Mouse (Mus musculus): ENCODE data around the gene Ugt1a2. TPM values are rescaled to one million over a fixed set of nuclear protein-coding genes. Genes with fewer than 3 reads are reported as not detected.

Gene Ugt1a2
- polyA plus RNA-seq, 1 experiment from 2014 or later: 0.07 TPM

GRCm38 (mm10) chr1:88256886-88257663 is 56.7 kb downstream of the Ugt1a2 start:
- no peaks in the 10 kb centered on the region for H3K4me1 ChIP-seq
- H3K36me3 ChIP-seq (replicated peaks): peaks cover 29% of the 10 kb centered on the region
- H3K4me3 ChIP-seq: no peak overlapping the region
- no peak overlapping the region for H3K27ac ChIP-seq
- no peaks in the 10 kb centered on the region for H3K27me3 ChIP-seq (ENCODE audit: poor library complexity, severe bottlenecking)
- H3K9me3 ChIP-seq: peaks cover 100% of the 10 kb centered on the region
- DNase-seq (ENCODE audit: extremely low spot score, low spot score): no peak
- WGBS: 82% methylated on average over 10 of the region's 10 CpGs

GRCm38 (mm10) chr1:88257681-88258080 is 57.3 kb downstream of the Ugt1a2 start:
- peaks cover 35% of the 10 kb centered on the region for H3K36me3 ChIP-seq (replicated peaks)
- no peaks in the 10 kb centered on the region for H3K27me3 ChIP-seq (ENCODE audit: poor library complexity, severe bottlenecking)
- no peaks in the 10 kb centered on the region for H3K4me1 ChIP-seq
- no peak overlapping the region for H3K4me3 ChIP-seq
- 82% methylated on average over 6 of the region's 6 CpGs for WGBS
- H3K27ac ChIP-seq: no peak overlapping the region
- H3K9me3 ChIP-seq: peaks cover 100% of the 10 kb centered on the region
- no peak for DNase-seq (ENCODE audit: extremely low spot score, low spot score)

GRCm38 (mm10) chr1:88258361-88258760 is 58.0 kb downstream of the Ugt1a2 start:
- Histone ChIP-seq H3K27me3 (ENCODE audit: poor library complexity, severe bottlenecking) (no peaks in the 10 kb centered on the region), H3K4me3 (no peak overlapping the region), H3K36me3 (replicated peaks) (peaks cover 42% of the 10 kb centered on the region), H3K9me3 (peaks cover 100% of the 10 kb centered on the region), H3K27ac (no peak overlapping the region), H3K4me1 (no peaks in the 10 kb centered on the region)
- 73% methylated on average over 6 of the region's 6 CpGs for WGBS
- no peak for DNase-seq (ENCODE audit: extremely low spot score, low spot score)

GRCm38 (mm10) chr1:88258881-88259642 is 58.7 kb downstream of the Ugt1a2 start:
- Histone ChIP-seq H3K27me3 (ENCODE audit: poor library complexity, severe bottlenecking) (no peaks in the 10 kb centered on the region), H3K36me3 (replicated peaks) (peaks cover 49% of the 10 kb centered on the region), H3K9me3 (peaks cover 100% of the 10 kb centered on the region), H3K27ac (no peak overlapping the region), H3K4me1 (no peaks in the 10 kb centered on the region), H3K4me3 (no peak overlapping the region)
- 80% methylated on average over 8 of the region's 8 CpGs for WGBS
- DNase-seq (ENCODE audit: extremely low spot score, low spot score): no peak

- WGBS: 81% methylated on average over 4 of the region's 4 CpGs
- DNase-seq (ENCODE audit: extremely low spot score, low spot score): no peak
- Histone ChIP-seq H3K4me3 (no peak overlapping the region), H3K27ac (no peak overlapping the region), H3K9me3 (peaks cover 100% of the 10 kb centered on the region), H3K27me3 (ENCODE audit: poor library complexity, severe bottlenecking) (no peaks in the 10 kb centered on the region), H3K36me3 (replicated peaks) (peaks cover 54% of the 10 kb centered on the region), H3K4me1 (no peaks in the 10 kb centered on the region)
Observed at GRCm38 (mm10) chr1:88259643-88260024, 59.2 kb downstream of the Ugt1a2 start.

GRCm38 (mm10) chr1:88260114-88260513 is 59.7 kb downstream of the Ugt1a2 start:
- H3K36me3 ChIP-seq (replicated peaks): peaks cover 59% of the 10 kb centered on the region
- DNase-seq (ENCODE audit: extremely low spot score, low spot score): no peak
- no peak overlapping the region for H3K4me3 ChIP-seq
- H3K27ac ChIP-seq: no peak overlapping the region
- peaks cover 100% of the 10 kb centered on the region for H3K9me3 ChIP-seq
- H3K27me3 ChIP-seq (ENCODE audit: poor library complexity, severe bottlenecking): no peaks in the 10 kb centered on the region
- no peaks in the 10 kb centered on the region for H3K4me1 ChIP-seq
- WGBS: 87% methylated on average over 6 of the region's 6 CpGs

GRCm38 (mm10) chr1:88260604-88261377 is 60.4 kb downstream of the Ugt1a2 start:
- Histone ChIP-seq H3K27me3 (ENCODE audit: poor library complexity, severe bottlenecking) (no peaks in the 10 kb centered on the region), H3K4me1 (no peaks in the 10 kb centered on the region), H3K4me3 (no peak overlapping the region), H3K36me3 (replicated peaks) (peaks cover 66% of the 10 kb centered on the region), H3K27ac (no peak overlapping the region), H3K9me3 (peaks cover 100% of the 10 kb centered on the region)
- no peak for DNase-seq (ENCODE audit: extremely low spot score, low spot score)
- WGBS: 86% methylated on average over 10 of the region's 10 CpGs

- Histone ChIP-seq H3K27ac (no peak overlapping the region), H3K4me1 (no peaks in the 10 kb centered on the region), H3K4me3 (no peak overlapping the region), H3K27me3 (ENCODE audit: poor library complexity, severe bottlenecking) (no peaks in the 10 kb centered on the region), H3K36me3 (replicated peaks) (peaks cover 75% of the 10 kb centered on the region), H3K9me3 (peaks cover 99% of the 10 kb centered on the region)
- DNase-seq (ENCODE audit: extremely low spot score, low spot score): no peak
- WGBS: 89% methylated on average over 7 of the region's 7 CpGs
Observed at GRCm38 (mm10) chr1:88261706-88262105, 61.3 kb downstream of the Ugt1a2 start.

GRCm38 (mm10) chr1:88262255-88262654 is 61.9 kb downstream of the Ugt1a2 start:
- H3K4me1 ChIP-seq: no peaks in the 10 kb centered on the region
- H3K9me3 ChIP-seq: peaks cover 99% of the 10 kb centered on the region
- WGBS: 89% methylated on average over 4 of the region's 4 CpGs
- no peak overlapping the region for H3K27ac ChIP-seq
- no peak for DNase-seq (ENCODE audit: extremely low spot score, low spot score)
- H3K27me3 ChIP-seq (ENCODE audit: poor library complexity, severe bottlenecking): no peaks in the 10 kb centered on the region
- H3K4me3 ChIP-seq: no peak overlapping the region
- H3K36me3 ChIP-seq (replicated peaks): peaks cover 80% of the 10 kb centered on the region

- Histone ChIP-seq H3K9me3 (peaks cover 99% of the 10 kb centered on the region), H3K4me3 (no peak overlapping the region), H3K27ac (no peak overlapping the region), H3K4me1 (no peaks in the 10 kb centered on the region), H3K27me3 (ENCODE audit: poor library complexity, severe bottlenecking) (no peaks in the 10 kb centered on the region), H3K36me3 (replicated peaks) (peaks cover 88% of the 10 kb centered on the region)
- 78% methylated on average over 6 of the region's 6 CpGs for WGBS
- no peak for DNase-seq (ENCODE audit: extremely low spot score, low spot score)
Observed at GRCm38 (mm10) chr1:88262961-88263360, 62.6 kb downstream of the Ugt1a2 start.

- no peak for DNase-seq (ENCODE audit: extremely low spot score, low spot score)
- 90% methylated on average over 5 of the region's 5 CpGs for WGBS
- H3K27ac ChIP-seq: no peak overlapping the region
- H3K27me3 ChIP-seq (ENCODE audit: poor library complexity, severe bottlenecking): no peaks in the 10 kb centered on the region
- H3K4me3 ChIP-seq: no peak overlapping the region
- H3K9me3 ChIP-seq: peaks cover 96% of the 10 kb centered on the region
- H3K4me1 ChIP-seq: no peaks in the 10 kb centered on the region
- H3K36me3 ChIP-seq (replicated peaks): peaks cover 96% of the 10 kb centered on the region
Observed at GRCm38 (mm10) chr1:88263778-88264177, 63.4 kb downstream of the Ugt1a2 start.

- Histone ChIP-seq H3K27me3 (ENCODE audit: poor library complexity, severe bottlenecking) (no peaks in the 10 kb centered on the region), H3K4me1 (no peaks in the 10 kb centered on the region), H3K9me3 (peaks cover 93% of the 10 kb centered on the region), H3K27ac (no peak overlapping the region), H3K36me3 (replicated peaks) (peaks cover 100% of the 10 kb centered on the region), H3K4me3 (no peak overlapping the region)
- no peak for DNase-seq (ENCODE audit: extremely low spot score, low spot score)
- 89% methylated on average over 7 of the region's 7 CpGs for WGBS
Observed at GRCm38 (mm10) chr1:88264237-88264868, 64.0 kb downstream of the Ugt1a2 start.

All from forebrain, embryonic 10.5 days (tissue).